Mouse (Mus musculus) midbrain, postnatal 0 days (tissue): Measurements from ENCODE around the gene Hnf4a. TPM values are rescaled to one million over a fixed set of nuclear protein-coding genes. Genes with fewer than 3 reads are reported as not detected.

Source experiments
- ATAC-seq: fragments of 200-750 bp; cut with Nextera tagmentation; 2 replicates; pipeline ENCODE4 v1.8.0; 2017; ENCODE audit warnings: moderate number of reproducible peaks, mild to moderate bottlenecking, moderate TSS enrichment, moderate library complexity; ENCODE audit not compliant: low FRiP score
- DNase-seq: peaks from one replicate; pipeline ENCODE4 v3.0.0-alpha.2; 2015; ENCODE audit warnings: low spot score
- H3K27ac ChIP-seq: fragments of 300-500 bp; sonication (generic); 2 replicates; pipeline ENCODE4 v1.5.1; 2014; ENCODE audit warnings: low read depth, mild to moderate bottlenecking, low read length, mixed read lengths
- H3K27me3 ChIP-seq: fragments of 300-500 bp; sonication (generic); 2 replicates; pipeline ENCODE4 v1.6.1; 2014; ENCODE audit warnings: low read length, control low read depth, mixed read lengths; ENCODE audit not compliant: insufficient read depth
- H3K36me3 ChIP-seq: fragments of 300-500 bp; sonication (generic); 2 replicates; pipeline ENCODE4 v1.6.1; 2014; ENCODE audit warnings: low read length, control low read depth, mixed read lengths; ENCODE audit not compliant: insufficient read depth
- H3K4me1 ChIP-seq: fragments of 300-500 bp; sonication (generic); 2 replicates; pipeline ENCODE4 v1.6.1; 2014; ENCODE audit warnings: mild to moderate bottlenecking, control low read depth, antibody characterized with exemption, low read length, mixed read lengths; ENCODE audit not compliant: insufficient read depth
- H3K4me2 ChIP-seq: fragments of 300-500 bp; sonication (generic); 2 replicates; pipeline ENCODE4 v1.6.1; 2014; ENCODE audit warnings: low read depth, mild to moderate bottlenecking, low read length, mixed read lengths; ENCODE audit not compliant: poor library complexity, severe bottlenecking
- H3K4me3 ChIP-seq: fragments of 300-500 bp; sonication (generic); 2 replicates; pipeline ENCODE4 v1.5.1; 2014; ENCODE audit warnings: low read depth, mild to moderate bottlenecking, low read length, moderate library complexity
- H3K9ac ChIP-seq: fragments of 300-500 bp; sonication (generic); replicated peaks from 2 replicates; pipeline ENCODE4 v1.6.1; 2014; ENCODE audit warnings: mild to moderate bottlenecking, low read length, moderate library complexity, mixed read lengths; ENCODE audit not compliant: poor library complexity, severe bottlenecking
- H3K9me3 ChIP-seq: fragments of 300-500 bp; sonication (generic); 2 replicates; pipeline ENCODE4 v1.6.1; 2016; ENCODE audit warnings: low read length, control low read depth
- CTCF ChIP-seq: IDR thresholded peaks from 2 replicates; pipeline ENCODE4 v1.5.1; 2016; ENCODE audit warnings: antibody characterized with exemption, mild to moderate bottlenecking
- WGBS: fragments of 180-500 bp; shearing (Covaris S2); extraction: QIAGEN DNeasy Blood & Tissue Kit; methylation state at CpG from one replicate; pipeline ENCODE4 v1.1.7; 2014; 5-methylcytosine and 5-hydroxymethylcytosine counted together
- polyA plus RNA-seq: library from polyadenylated mRNA; unstranded; fragments of >200 nt; fragmentation: Nextera tagmentation; extraction: Ambion mirVana; gene quantifications from 2 replicates; pipeline ENCODE4 v1.2.1, GENCODE M21; 2015
- total RNA-seq: library from RNA; depleted of rRNA; stranded (reverse); fragments of >200 nt; gene quantifications from 2 replicates; pipeline ENCODE4 v1.2.3, GENCODE M21; 2014

The Hnf4a gene
- total and polyA plus RNA-seq, 2 experiments from 2014 or later = not detected

DNA sequence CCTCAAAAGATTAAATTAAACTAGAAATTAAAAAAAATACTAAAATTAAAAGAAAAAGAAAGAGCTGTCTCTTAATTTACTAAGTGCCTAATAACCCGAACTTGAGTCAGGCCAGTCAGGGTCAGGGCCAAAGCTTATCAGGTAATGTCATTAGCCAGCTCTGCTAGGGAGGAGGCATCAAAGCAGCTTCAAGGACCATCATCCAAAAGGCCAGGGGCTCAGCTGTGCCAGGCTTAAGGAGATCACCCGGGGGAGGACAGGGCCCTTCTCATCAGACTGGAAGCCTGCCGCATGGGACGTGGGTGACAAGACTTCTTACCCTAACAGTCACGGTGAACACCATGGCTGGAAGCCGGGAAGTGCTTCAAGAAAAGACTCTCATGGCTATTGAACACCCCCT is 39.0 kb upstream of the Hnf4a start:
- Histone ChIP-seq H3K4me3 (no peak overlapping the region), H3K36me3 (peaks cover 29% of the 10 kb centered on the region), H3K4me2 (no peak overlapping the region), H3K27me3 (no peaks in the 10 kb centered on the region; the same call in 1 of the 2 replicates), H3K4me1 (0 out of 2 replicates have a peak, but pooled peaks cover 8% of the 10 kb centered on the region), H3K9ac (no peak overlapping the region), H3K27ac (no peak overlapping the region), H3K9me3 (no peaks in the 10 kb centered on the region)
- TF ChIP-seq CTCF = no peak
- 95% methylated on average over 6 of the region's 6 CpGs for WGBS
- no peak for DNase-seq
- ATAC-seq = no peak

DNA sequence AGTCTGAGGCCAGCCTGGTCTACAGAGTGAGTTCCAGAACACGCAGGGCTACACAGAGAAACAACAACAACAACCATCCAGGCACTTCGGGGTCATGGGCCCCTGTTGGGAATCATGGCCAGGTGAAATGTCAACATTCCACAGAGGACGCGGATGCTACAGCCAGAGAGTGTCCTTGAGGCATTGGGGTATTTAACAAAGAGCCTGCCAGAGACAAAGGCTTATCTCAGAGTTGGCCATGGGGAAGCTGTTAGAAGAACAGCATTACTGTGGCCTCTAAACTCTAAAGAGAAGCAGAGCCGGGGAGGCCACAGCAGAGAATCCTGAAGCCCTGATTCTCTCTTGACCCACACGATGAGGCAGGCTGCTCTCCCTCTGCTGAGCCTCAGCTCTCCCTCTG is 37.7 kb upstream of the Hnf4a start:
- TF ChIP-seq CTCF = no peak
- Histone ChIP-seq H3K9me3 (no peaks in the 10 kb centered on the region), H3K4me1 (0 out of 2 replicates have a peak, but pooled peaks cover 8% of the 10 kb centered on the region), H3K9ac (no peak overlapping the region), H3K27ac (no peak overlapping the region), H3K27me3 (no peaks in the 10 kb centered on the region; the same call in 1 of the 2 replicates), H3K4me3 (no peak overlapping the region), H3K4me2 (no peak overlapping the region), H3K36me3 (peaks cover 29% of the 10 kb centered on the region)
- no peak for ATAC-seq
- WGBS = 97% methylated on average over 6 of the region's 6 CpGs
- DNase-seq = no peak

DNA sequence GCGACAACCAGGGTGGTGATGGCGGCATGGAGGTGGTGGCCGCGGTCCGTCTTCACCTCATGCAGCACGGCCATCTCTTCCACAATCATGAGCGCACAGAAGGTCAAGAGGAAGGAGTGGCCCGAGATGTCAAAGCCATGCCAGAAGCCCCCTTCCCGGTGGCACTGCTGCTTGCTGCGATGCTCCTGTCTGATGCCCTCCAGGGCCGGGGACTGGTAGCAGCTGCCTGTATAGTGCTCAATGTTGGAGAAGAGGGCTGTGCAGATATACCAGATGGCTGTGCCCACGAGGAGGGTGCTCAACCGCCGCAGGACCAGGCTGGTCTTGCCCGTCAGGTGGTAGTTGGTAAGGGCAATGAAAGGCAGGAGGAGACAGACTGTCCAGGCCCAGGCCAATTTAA is 36.9 kb upstream of the Hnf4a start:
- no peak overlapping the region for H3K27ac ChIP-seq
- no peak for TF ChIP-seq CTCF
- 0 out of 2 replicates have a peak, but pooled peaks cover 8% of the 10 kb centered on the region for H3K4me1 ChIP-seq
- no peaks in the 10 kb centered on the region for H3K9me3 ChIP-seq
- H3K4me3 ChIP-seq = no peak overlapping the region
- no peaks in the 10 kb centered on the region; the same call in 1 of the 2 replicates for H3K27me3 ChIP-seq
- peaks cover 29% of the 10 kb centered on the region for H3K36me3 ChIP-seq
- H3K4me2 ChIP-seq = no peak overlapping the region
- H3K9ac ChIP-seq = no peak overlapping the region
- DNase-seq (no peak), ATAC-seq (no peak)
- 96% methylated on average over 15 of the region's 15 CpGs for WGBS

DNA sequence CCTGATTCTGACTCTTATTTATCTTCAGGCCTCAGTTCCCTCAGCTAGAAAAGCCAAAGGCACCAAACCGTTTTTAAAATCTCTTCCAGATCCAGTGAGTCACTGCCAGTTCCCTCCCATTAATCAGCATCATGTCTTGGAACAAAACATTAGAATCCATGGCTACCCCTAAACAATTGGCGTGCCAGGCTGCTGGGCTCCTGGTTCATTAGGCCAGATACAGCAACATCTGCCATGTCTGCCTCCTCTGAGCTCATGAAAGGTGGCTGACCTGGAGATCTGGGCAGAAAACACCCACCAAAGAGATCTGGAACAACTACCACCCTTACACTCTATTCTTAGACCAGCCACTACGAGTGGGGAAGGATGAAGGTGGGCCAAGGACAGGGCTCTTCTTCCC is 35.5 kb upstream of the Hnf4a start:
- H3K9ac ChIP-seq = no peak overlapping the region; the same call in 1 of the 2 replicates
- ATAC-seq (no peak), DNase-seq (no peak)
- H3K27ac ChIP-seq = no peak overlapping the region
- peak overlapping the region; percentile 86 for H3K4me2 ChIP-seq
- no peak for TF ChIP-seq CTCF
- peak overlapping the region; percentile 93; the same call in 1 of the 2 replicates for H3K4me3 ChIP-seq
- 0 out of 2 replicates have a peak, but pooled peaks cover 8% of the 10 kb centered on the region for H3K4me1 ChIP-seq
- no peaks in the 10 kb centered on the region; the same call in 1 of the 2 replicates for H3K27me3 ChIP-seq
- 85% methylated on average over 3 of the region's 3 CpGs for WGBS
- peaks cover 29% of the 10 kb centered on the region for H3K36me3 ChIP-seq
- no peaks in the 10 kb centered on the region for H3K9me3 ChIP-seq

DNA sequence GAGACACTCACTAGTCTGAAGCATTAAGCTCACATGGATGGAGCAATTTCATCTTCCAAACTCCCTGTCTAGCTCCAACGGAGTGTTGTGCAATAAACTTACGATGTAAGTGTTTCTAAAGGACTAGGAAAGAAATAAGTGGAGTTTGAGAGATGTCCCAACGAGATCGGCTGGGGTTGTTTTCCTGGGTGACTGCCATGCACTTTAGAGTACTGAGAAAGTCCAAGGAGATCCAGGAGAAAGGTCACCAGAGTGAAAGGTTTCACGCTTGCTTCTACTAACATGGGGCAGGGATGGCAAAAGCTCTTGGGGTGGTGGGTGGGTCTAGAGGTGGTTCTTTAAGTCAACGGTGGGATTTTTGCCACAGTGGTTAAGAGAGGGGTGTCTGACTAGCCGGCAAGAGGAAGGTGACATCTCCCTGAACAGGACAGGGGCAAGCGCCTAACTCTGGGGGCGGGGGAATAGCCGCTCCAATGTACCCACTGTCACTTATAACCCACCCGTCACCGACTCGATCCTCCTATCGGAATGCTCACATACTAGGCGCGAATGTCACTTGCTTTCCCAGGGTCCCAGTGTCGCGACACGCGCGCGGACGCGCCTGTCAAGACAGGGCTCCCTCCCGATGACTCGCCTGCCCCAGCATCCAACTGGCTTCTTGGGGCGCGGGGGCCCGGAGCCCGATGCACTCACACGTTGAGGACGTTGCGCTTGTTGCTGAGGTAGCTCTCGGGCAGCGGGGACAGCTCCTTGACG is 34.7 kb upstream of the Hnf4a start:
- DNase-seq = no peak
- no peaks in the 10 kb centered on the region; the same call in 1 of the 2 replicates for H3K27me3 ChIP-seq
- H3K36me3 ChIP-seq = peaks cover 23% of the 10 kb centered on the region
- no peaks in the 10 kb centered on the region for H3K9me3 ChIP-seq
- ATAC-seq = peak; percentile 79
- H3K4me1 ChIP-seq = 0 out of 2 replicates have a peak, but pooled peaks cover 8% of the 10 kb centered on the region
- peak overlapping the region; percentile 75 for H3K27ac ChIP-seq
- peak overlapping the region; percentile 93 for H3K4me3 ChIP-seq
- H3K9ac ChIP-seq = peak overlapping the region; percentile 73
- 5% methylated on average over 36 of the region's 36 CpGs for whole genome bisulfite sequencing
- TF ChIP-seq CTCF = no peak
- peak overlapping the region; percentile 86 for H3K4me2 ChIP-seq

DNA sequence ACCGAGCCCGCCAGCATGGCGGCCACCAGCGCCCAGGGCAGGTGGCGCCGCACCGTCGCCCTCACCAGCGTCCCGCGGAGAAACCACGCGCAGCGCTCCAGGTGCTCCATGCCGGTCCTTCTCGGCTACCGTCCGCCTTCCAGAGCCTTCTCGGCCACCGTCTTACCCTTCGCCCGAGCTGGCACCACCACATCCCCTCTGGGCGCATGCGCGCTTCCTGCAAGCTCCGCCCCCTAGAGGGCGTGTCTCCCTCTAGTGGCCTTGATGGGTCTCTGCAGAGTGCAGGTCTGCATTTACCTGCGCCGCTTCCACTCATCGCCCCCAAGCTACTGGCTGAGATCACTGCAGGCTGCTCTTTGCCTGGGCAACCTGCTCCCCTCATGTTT is 34.1 kb upstream of the Hnf4a start, which contains the start of gene Fitm2:
Fitm2 (minus strand) TSS at position 164 of the 386 bp plus-strand sequence.
- ATAC-seq = peak; percentile 94
- H3K4me2 ChIP-seq = peak within 1 kb of the TSS; percentile 86
- peak within 1 kb of the TSS; percentile 93 for H3K4me3 ChIP-seq
- H3K4me1 ChIP-seq = 0 out of 2 replicates have a peak, but pooled peaks cover 8% of the 10 kb centered on the region
- peak within 1 kb of the TSS; percentile 75 for H3K27ac ChIP-seq
- H3K9ac ChIP-seq = peak within 1 kb of the TSS; percentile 73
- peak; percentile 97 for DNase-seq
- no peaks in the 10 kb centered on the region for H3K9me3 ChIP-seq
- no peaks in the 10 kb centered on the region; the same call in 1 of the 2 replicates for H3K27me3 ChIP-seq
- TF ChIP-seq CTCF = peak; percentile 100
- WGBS = under 1% methylated on average over 30 of the region's 30 CpGs
- H3K36me3 ChIP-seq = peaks cover 22% of the 10 kb centered on the region
